Mouse (Mus musculus) embryonic facial prominence, embryonic 13.5 days (tissue): ENCODE data around the gene Spg20. TPM values are rescaled to one million over a fixed set of nuclear protein-coding genes. Genes with fewer than 3 reads are reported as not detected.

Experiments
- ATAC-seq: fragments of 200-750 bp; cut with Nextera tagmentation; 2 replicates; pipeline ENCODE4 v1.8.0; 2017; ENCODE audit warnings: low read depth; ENCODE audit not compliant: insufficient number of reproducible peaks, insufficient read depth, low FRiP score, low TSS enrichment
- H3K27ac ChIP-seq: fragments of 300-500 bp; sonication (generic); 2 replicates; pipeline ENCODE4 v1.5.1; 2015; ENCODE audit warnings: moderate library complexity, mild to moderate bottlenecking, inconsistent platforms
- H3K27me3 ChIP-seq: fragments of 300-500 bp; sonication (generic); 2 replicates; pipeline ENCODE4 v1.6.1; 2015; ENCODE audit warnings: mild to moderate bottlenecking, inconsistent platforms
- H3K36me3 ChIP-seq: fragments of 300-500 bp; sonication (generic); 2 replicates; pipeline ENCODE4 v1.6.1; 2015; ENCODE audit warnings: mild to moderate bottlenecking, inconsistent platforms
- H3K4me1 ChIP-seq: fragments of 300-500 bp; sonication (generic); 2 replicates; pipeline ENCODE4 v1.6.1; 2015; ENCODE audit warnings: inconsistent platforms
- H3K4me2 ChIP-seq: fragments of 300-500 bp; sonication (generic); 2 replicates; pipeline ENCODE4 v1.6.1; 2015; ENCODE audit warnings: moderate library complexity, mild to moderate bottlenecking, inconsistent platforms
- H3K4me3 ChIP-seq: fragments of 300-500 bp; sonication (generic); 2 replicates; pipeline ENCODE4 v1.5.1; 2015; ENCODE audit warnings: mild to moderate bottlenecking, inconsistent platforms
- H3K9ac ChIP-seq: fragments of 300-500 bp; sonication (generic); 2 replicates; pipeline ENCODE4 v1.6.1; 2015; ENCODE audit warnings: mild to moderate bottlenecking, inconsistent platforms
- H3K9me3 ChIP-seq: fragments of 300-500 bp; sonication (generic); 2 replicates; pipeline ENCODE4 v1.6.1; 2016; ENCODE audit warnings: inconsistent platforms
- WGBS: fragments of 180-500 bp; shearing (Covaris S2); methylation state at CpG from one replicate; pipeline ENCODE4 v1.1.7; 2015; ENCODE audit warnings: mixed read lengths; 5-methylcytosine and 5-hydroxymethylcytosine counted together
- polyA plus RNA-seq: library from polyadenylated mRNA; unstranded; fragments of >200 nt; fragmentation: Nextera tagmentation; extraction: Ambion mirVana; gene quantifications from 2 replicates; pipeline ENCODE4 v1.2.1, GENCODE M21; 2015

The Spg20 gene
- polyA plus RNA-seq = 78.5 and 85.3 TPM in 2 replicates

GRCm38 (mm10) chr3:55111935-55112709, at the start of gene Spg20:
Gene Spg20 (plus strand): TSS chr3:55112108.
- under 1% methylated on average over 58 of the region's 58 CpGs for WGBS
- ATAC-seq = peak; percentile 93
- H3K4me3 ChIP-seq = peak within 1 kb of the TSS; percentile 81

GRCm38 (mm10) chr3:55062653-55063052, 49.3 kb upstream of the Spg20 start:
- H3K27ac ChIP-seq = no peak overlapping the region
- no peak overlapping the region for H3K4me2 ChIP-seq
- no peak overlapping the region for H3K4me3 ChIP-seq
- no peak for ATAC-seq
- H3K36me3 ChIP-seq = no peaks in the 10 kb centered on the region
- WGBS = 71% methylated on average over 9 of the region's 9 CpGs
- H3K27me3 ChIP-seq = peaks cover 20% of the 10 kb centered on the region
- no peak overlapping the region for H3K9ac ChIP-seq
- no peaks in the 10 kb centered on the region for H3K4me1 ChIP-seq
- H3K9me3 ChIP-seq = no peaks in the 10 kb centered on the region

More at GRCm38 (mm10) chr3:55111935-55112709, at the start of gene Spg20:
- H3K9me3 ChIP-seq = no peaks in the 10 kb centered on the region
- H3K36me3 ChIP-seq = peaks cover 7% of the 10 kb centered on the region
- H3K4me1 ChIP-seq = peaks cover 19% of the 10 kb centered on the region
- peak within 1 kb of the TSS; percentile 98 for H3K9ac ChIP-seq
- H3K27me3 ChIP-seq = no peaks in the 10 kb centered on the region
- peak within 1 kb of the TSS; percentile 93 for H3K27ac ChIP-seq
- H3K4me2 ChIP-seq = peak within 1 kb of the TSS; percentile 68

GRCm38 (mm10) chr3:55064396-55064795, 47.5 kb upstream of the Spg20 start:
- no peaks in the 10 kb centered on the region for H3K36me3 ChIP-seq
- no peak overlapping the region for H3K9ac ChIP-seq
- no peak for ATAC-seq
- no peak overlapping the region for H3K27ac ChIP-seq
- no peaks in the 10 kb centered on the region for H3K9me3 ChIP-seq
- no peak overlapping the region for H3K4me3 ChIP-seq
- H3K4me2 ChIP-seq = no peak overlapping the region
- no peaks in the 10 kb centered on the region for H3K4me1 ChIP-seq
- 5% methylated on average over 2 of the region's 2 CpGs for WGBS
- peaks cover 20% of the 10 kb centered on the region; the same call in 1 of the 2 replicates for H3K27me3 ChIP-seq

GRCm38 (mm10) chr3:55065738-55066665, 45.9 kb upstream of the Spg20 start:
- H3K4me2 ChIP-seq = no peak overlapping the region
- H3K9ac ChIP-seq = no peak overlapping the region
- H3K4me3 ChIP-seq = no peak overlapping the region
- H3K9me3 ChIP-seq = no peaks in the 10 kb centered on the region
- no peak overlapping the region for H3K27ac ChIP-seq
- WGBS = 67% methylated on average over 14 of the region's 14 CpGs
- no peaks in the 10 kb centered on the region for H3K4me1 ChIP-seq
- no peaks in the 10 kb centered on the region for H3K36me3 ChIP-seq
- H3K27me3 ChIP-seq = peaks cover 18% of the 10 kb centered on the region; the same call in 1 of the 2 replicates
- ATAC-seq = peak; percentile 48; the same call in 1 of the 2 replicates

GRCm38 (mm10) chr3:55066666-55067023, 45.3 kb upstream of the Spg20 start:
- 58% methylated on average over 12 of the region's 12 CpGs for WGBS
- Histone ChIP-seq H3K4me2 (no peak overlapping the region), H3K4me3 (no peak overlapping the region), H3K27me3 (peaks cover 18% of the 10 kb centered on the region; the same call in 1 of the 2 replicates), H3K9me3 (no peaks in the 10 kb centered on the region), H3K4me1 (no peaks in the 10 kb centered on the region), H3K36me3 (no peaks in the 10 kb centered on the region), H3K9ac (no peak overlapping the region), H3K27ac (no peak overlapping the region)
- ATAC-seq = no peak

GRCm38 (mm10) chr3:55067791-55068434, 44.0 kb upstream of the Spg20 start:
- 33% methylated on average over 7 of the region's 7 CpGs for WGBS
- Histone ChIP-seq H3K9me3 (no peaks in the 10 kb centered on the region), H3K4me2 (no peak overlapping the region), H3K27me3 (peaks cover 18% of the 10 kb centered on the region; the same call in 1 of the 2 replicates), H3K4me1 (no peaks in the 10 kb centered on the region), H3K36me3 (no peaks in the 10 kb centered on the region), H3K27ac (no peak overlapping the region), H3K4me3 (no peak overlapping the region), H3K9ac (no peak overlapping the region)
- no peak for ATAC-seq

GRCm38 (mm10) chr3:55074576-55075293, 37.2 kb upstream of the Spg20 start:
- H3K36me3 ChIP-seq = no peaks in the 10 kb centered on the region
- 63% methylated on average over 6 of the region's 6 CpGs for WGBS
- no peak overlapping the region for H3K4me2 ChIP-seq
- H3K27me3 ChIP-seq = no peaks in the 10 kb centered on the region
- H3K4me3 ChIP-seq = no peak overlapping the region
- no peaks in the 10 kb centered on the region for H3K9me3 ChIP-seq
- H3K27ac ChIP-seq = no peak overlapping the region
- ATAC-seq = no peak
- no peaks in the 10 kb centered on the region; the same call in 1 of the 2 replicates for H3K4me1 ChIP-seq
- H3K9ac ChIP-seq = no peak overlapping the region

- no peaks in the 10 kb centered on the region for H3K36me3 ChIP-seq
- H3K4me1 ChIP-seq = no peaks in the 10 kb centered on the region; the same call in 1 of the 2 replicates
- no peak for ATAC-seq
- H3K9ac ChIP-seq = no peak overlapping the region
- WGBS = 47% methylated on average over 3 of the region's 3 CpGs
- H3K4me2 ChIP-seq = no peak overlapping the region
- no peak overlapping the region for H3K4me3 ChIP-seq
- H3K27me3 ChIP-seq = no peaks in the 10 kb centered on the region
- H3K9me3 ChIP-seq = no peaks in the 10 kb centered on the region
- no peak overlapping the region for H3K27ac ChIP-seq
Measured at GRCm38 (mm10) chr3:55075294-55075648, 36.6 kb upstream of the Spg20 start.

- H3K27ac ChIP-seq = no peak overlapping the region
- no peaks in the 10 kb centered on the region for H3K36me3 ChIP-seq
- H3K9ac ChIP-seq = no peak overlapping the region
- no peak for ATAC-seq
- no peaks in the 10 kb centered on the region; the same call in 1 of the 2 replicates for H3K4me1 ChIP-seq
- H3K4me3 ChIP-seq = no peak overlapping the region
- H3K27me3 ChIP-seq = no peaks in the 10 kb centered on the region
- H3K4me2 ChIP-seq = no peak overlapping the region
- 34% methylated on average over 6 of the region's 6 CpGs for WGBS
- H3K9me3 ChIP-seq = no peaks in the 10 kb centered on the region
Measured at GRCm38 (mm10) chr3:55078233-55078632, 33.7 kb upstream of the Spg20 start.

GRCm38 (mm10) chr3:55079619-55080018, 32.3 kb upstream of the Spg20 start:
- no peak overlapping the region for H3K4me3 ChIP-seq
- H3K4me2 ChIP-seq = no peak overlapping the region
- no peaks in the 10 kb centered on the region for H3K27me3 ChIP-seq
- ATAC-seq = no peak
- 79% methylated on average over 8 of the region's 8 CpGs for WGBS
- H3K9ac ChIP-seq = no peak overlapping the region
- no peaks in the 10 kb centered on the region for H3K36me3 ChIP-seq
- no peaks in the 10 kb centered on the region; the same call in 1 of the 2 replicates for H3K4me1 ChIP-seq
- no peak overlapping the region for H3K27ac ChIP-seq
- no peaks in the 10 kb centered on the region for H3K9me3 ChIP-seq

GRCm38 (mm10) chr3:55080055-55080454, 31.9 kb upstream of the Spg20 start:
- no peaks in the 10 kb centered on the region for H3K27me3 ChIP-seq
- H3K9ac ChIP-seq = no peak overlapping the region
- H3K4me1 ChIP-seq = no peaks in the 10 kb centered on the region; the same call in 1 of the 2 replicates
- H3K4me2 ChIP-seq = no peak overlapping the region
- ATAC-seq = no peak
- no peaks in the 10 kb centered on the region for H3K9me3 ChIP-seq
- no peaks in the 10 kb centered on the region for H3K36me3 ChIP-seq
- 15% methylated on average over 6 of the region's 6 CpGs for WGBS
- H3K4me3 ChIP-seq = no peak overlapping the region
- no peak overlapping the region for H3K27ac ChIP-seq
